Mouse (Mus musculus) thymus, adult 2 months (tissue): ENCODE measurements at regions not wholly inside any gene's neighbourhood (a gene's known extent, or its start where the extent isn't known, plus 50 kb on each side); places are given as distances from the start of the nearest gene placed in this dataset.

ENCODE experiments used
- CTCF ChIP-seq: fragments of 200-500 bp; IDR thresholded peaks from 2 replicates; pipeline ENCODE4 v1.5.1; 2012; ENCODE audit warnings: mild to moderate bottlenecking, control low read depth, low read length, moderate library complexity, borderline replicate concordance; ENCODE audit not compliant: control insufficient read depth, poor library complexity, insufficient read depth; ENCODE audit errors: extremely low read depth
- POLR2A ChIP-seq: fragments of 200-500 bp; IDR thresholded peaks from 2 replicates; pipeline ENCODE4 v1.6.1; 2012; ENCODE audit warnings: mild to moderate bottlenecking, low read length, control low read depth, moderate library complexity; ENCODE audit not compliant: control insufficient read depth, poor library complexity, insufficient read depth; ENCODE audit errors: extremely low read depth

- TF ChIP-seq POLR2A (no peak), CTCF (no peak)
These were observed 169.4 kb downstream of the Bcl11a start for GRCm38 (mm10) chr11:24247285-24247684.
